Mouse (Mus musculus): ENCODE results near the gene Nans. TPM values are rescaled to one million over a fixed set of nuclear protein-coding genes. Genes with fewer than 3 reads are reported as not detected.

Nans gene
- polyA plus RNA-seq, 1 experiment from 2014 or later = 89.1 TPM

- Histone ChIP-seq H3K36me3 (peaks cover 75% of the 10 kb centered on the region), H3K27ac (no peak overlapping the region), H3K9me3 (no peaks in the 10 kb centered on the region), H3K4me1 (peaks cover 6% of the 10 kb centered on the region; the same call in 1 of the 2 replicates), H3K4me3 (no peak overlapping the region), H3K27me3 (ENCODE audit: insufficient read depth, poor library complexity, severe bottlenecking) (no peaks in the 10 kb centered on the region)
- DNase-seq (ENCODE audit: low spot score) = no peak
- 39% methylated on average over 4 of the region's 4 CpGs for WGBS
These were observed 8.3 kb downstream of the Nans start for GRCm38 (mm10) chr4:46497286-46497892.

DNA sequence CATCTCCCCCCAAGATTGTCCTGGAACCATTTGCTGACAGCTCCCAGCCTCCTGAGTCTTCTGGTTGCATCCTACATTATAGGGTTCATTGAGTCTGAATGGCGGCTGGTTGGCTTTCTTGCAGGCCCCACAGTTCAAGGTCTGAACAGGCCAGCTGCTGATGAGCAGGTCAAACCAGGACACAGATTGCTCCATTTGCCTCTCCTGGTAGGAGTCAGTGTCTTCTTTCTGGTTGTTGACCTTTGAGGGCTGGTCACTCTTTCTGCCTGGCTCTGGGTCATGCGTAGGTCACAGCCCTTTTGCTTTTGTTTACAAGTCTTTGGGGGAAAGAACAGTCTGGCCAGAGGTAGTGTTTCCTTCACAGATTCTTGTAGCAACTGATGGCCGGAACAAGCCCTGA, 9.5 kb downstream of the Nans start:
- Histone ChIP-seq H3K4me3 (no peak overlapping the region), H3K4me1 (peaks cover 12% of the 10 kb centered on the region; the same call in 1 of the 2 replicates), H3K27ac (no peak overlapping the region), H3K27me3 (ENCODE audit: insufficient read depth, poor library complexity, severe bottlenecking) (no peaks in the 10 kb centered on the region), H3K9me3 (no peaks in the 10 kb centered on the region), H3K36me3 (peaks cover 74% of the 10 kb centered on the region)
- 80% methylated on average over 3 of the region's 3 CpGs for WGBS
- DNase-seq (ENCODE audit: low spot score) = no peak

GRCm38 (mm10) chr4:46498976-46499375, 9.9 kb downstream of the Nans start:
- 16% methylated on average over 4 of the region's 4 CpGs for WGBS
- Histone ChIP-seq H3K9me3 (no peaks in the 10 kb centered on the region), H3K27me3 (ENCODE audit: insufficient read depth, poor library complexity, severe bottlenecking) (no peaks in the 10 kb centered on the region), H3K27ac (no peak overlapping the region), H3K4me3 (no peak overlapping the region), H3K4me1 (peaks cover 12% of the 10 kb centered on the region; the same call in 1 of the 2 replicates), H3K36me3 (peaks cover 74% of the 10 kb centered on the region)
- no peak for DNase-seq (ENCODE audit: low spot score)

DNA sequence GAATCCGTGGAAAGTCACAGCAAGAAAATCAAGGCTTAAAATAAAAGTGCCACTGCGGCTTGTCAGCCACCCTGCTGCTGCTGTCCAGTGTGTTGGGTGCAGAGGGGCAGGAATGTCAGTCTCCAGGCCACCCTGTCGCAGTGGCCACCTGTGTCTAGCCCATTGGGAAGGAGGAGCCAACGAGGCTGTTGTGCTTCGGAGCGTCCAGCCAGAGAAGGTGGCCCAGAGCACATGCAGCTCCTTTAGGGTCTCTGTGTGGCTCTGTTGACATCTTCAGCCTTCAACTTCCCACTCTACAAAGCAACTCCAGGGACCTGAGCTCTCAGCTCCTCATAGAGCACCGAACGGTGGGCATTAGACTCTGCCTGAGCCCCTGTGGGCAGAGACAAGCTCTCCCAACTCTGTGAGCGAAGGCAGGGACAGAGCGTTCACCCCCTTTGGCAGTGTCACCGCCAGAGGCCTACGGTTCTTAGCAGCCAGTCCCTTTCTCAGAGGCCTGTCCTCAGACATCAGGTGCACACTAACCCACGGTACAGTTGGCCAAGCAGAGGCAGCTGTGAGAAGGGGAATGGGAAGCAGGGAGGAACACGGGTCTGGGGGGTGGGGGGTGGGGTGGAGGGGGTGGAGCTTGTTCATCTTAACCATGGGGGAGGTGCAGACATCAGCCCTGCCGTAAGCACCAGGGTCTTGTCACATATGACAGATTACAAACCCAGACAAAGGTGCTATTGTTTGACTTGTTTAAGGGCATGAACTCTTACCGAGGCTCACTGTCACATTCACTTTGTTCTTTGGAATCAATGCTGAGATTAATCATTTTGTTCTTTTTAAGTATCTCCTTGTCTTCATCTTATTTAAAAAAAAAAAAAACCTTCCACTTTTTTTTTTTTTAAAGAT, 13.8 kb downstream of the Nans start:
- Histone ChIP-seq H3K4me1 (peaks cover 23% of the 10 kb centered on the region), H3K9me3 (no peaks in the 10 kb centered on the region), H3K27me3 (ENCODE audit: insufficient read depth, poor library complexity, severe bottlenecking) (peaks cover 27% of the 10 kb centered on the region), H3K4me3 (no peak overlapping the region), H3K27ac (no peak overlapping the region), H3K36me3 (peaks cover 54% of the 10 kb centered on the region)
- 76% methylated on average over 16 of the region's 16 CpGs for WGBS
- no peak for DNase-seq (ENCODE audit: low spot score)

DNA sequence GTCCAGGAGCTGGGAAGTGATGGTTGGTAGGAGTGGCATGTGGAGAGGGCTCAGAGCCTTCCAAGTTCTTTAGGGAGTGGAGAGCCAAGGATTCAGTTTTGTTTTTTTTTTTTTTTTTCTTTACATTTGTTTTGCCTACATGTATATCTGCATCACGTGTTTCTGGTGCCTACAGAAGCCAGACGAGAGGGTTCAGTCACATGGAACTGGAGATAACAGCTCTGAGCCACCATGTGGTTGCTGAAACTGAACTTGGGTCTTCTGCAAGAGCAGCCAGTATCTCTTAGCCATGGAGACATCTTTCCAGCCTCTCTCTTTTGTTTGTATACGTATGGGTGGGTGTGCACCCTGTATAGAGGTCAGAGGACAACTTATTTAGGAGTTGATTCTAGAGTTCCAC, 14.8 kb downstream of the Nans start:
- H3K4me1 ChIP-seq = peaks cover 17% of the 10 kb centered on the region
- 60% methylated on average over 3 of the region's 3 CpGs for WGBS
- H3K27me3 ChIP-seq (ENCODE audit: insufficient read depth, poor library complexity, severe bottlenecking) = peaks cover 27% of the 10 kb centered on the region
- H3K27ac ChIP-seq = no peak overlapping the region
- H3K36me3 ChIP-seq = peaks cover 54% of the 10 kb centered on the region
- DNase-seq (ENCODE audit: low spot score) = no peak
- no peak overlapping the region for H3K4me3 ChIP-seq
- no peaks in the 10 kb centered on the region for H3K9me3 ChIP-seq

GRCm38 (mm10) chr4:46505361-46506057, 16.5 kb downstream of the Nans start:
- DNase-seq (ENCODE audit: low spot score) = no peak
- Histone ChIP-seq H3K27me3 (ENCODE audit: insufficient read depth, poor library complexity, severe bottlenecking) (peaks cover 27% of the 10 kb centered on the region), H3K9me3 (0 out of 2 replicates have a peak, but pooled peaks cover 2% of the 10 kb centered on the region), H3K4me3 (no peak overlapping the region), H3K4me1 (peaks cover 17% of the 10 kb centered on the region), H3K36me3 (peaks cover 39% of the 10 kb centered on the region), H3K27ac (no peak overlapping the region)
- 71% methylated on average over 8 of the region's 8 CpGs for WGBS

DNA sequence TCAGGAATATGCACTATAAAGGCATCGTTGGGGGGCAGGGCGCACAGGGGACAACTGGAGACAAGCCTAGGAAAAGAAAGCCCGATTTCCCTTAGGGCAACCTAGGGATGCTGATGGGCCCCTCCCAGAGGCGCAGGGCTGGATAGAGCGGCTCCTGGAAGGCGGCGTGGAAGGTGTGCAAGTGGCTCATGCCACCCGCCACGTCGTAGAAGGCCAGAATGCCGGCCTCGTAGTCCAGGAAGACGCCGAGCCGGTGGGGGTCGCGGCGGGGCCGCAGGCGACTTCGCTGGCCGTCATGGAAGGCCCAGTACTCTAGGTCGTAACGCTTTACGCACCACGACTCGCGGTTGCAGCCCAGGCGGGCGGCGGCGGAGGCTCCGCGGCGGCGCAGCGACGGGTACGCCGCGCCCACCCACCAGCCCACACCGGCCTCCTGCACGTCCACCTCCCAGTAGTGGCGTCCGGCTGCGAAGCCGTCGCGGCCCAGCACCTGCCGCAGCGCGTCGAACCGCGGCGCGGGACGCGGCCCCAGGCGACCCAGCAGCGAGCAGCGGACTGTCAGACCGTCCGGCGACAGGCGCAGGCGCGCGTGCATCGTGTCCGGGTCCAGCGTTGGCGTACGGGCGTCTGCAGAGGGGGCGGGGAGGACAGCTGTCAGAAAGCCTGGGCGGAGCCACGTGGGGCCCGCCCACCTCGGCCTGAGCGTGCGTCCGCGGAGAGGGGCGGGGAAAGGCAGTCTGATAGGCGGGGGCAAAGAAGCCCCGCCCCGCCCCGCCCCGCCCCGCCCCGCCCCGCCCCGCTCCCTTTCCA, 18.0 kb downstream of the Nans start:
- Histone ChIP-seq H3K4me1 (peaks cover 17% of the 10 kb centered on the region), H3K27me3 (ENCODE audit: insufficient read depth, poor library complexity, severe bottlenecking) (peaks cover 27% of the 10 kb centered on the region), H3K27ac (peak overlapping the region; percentile 79), H3K4me3 (peak overlapping the region; percentile 74), H3K36me3 (peaks cover 24% of the 10 kb centered on the region), H3K9me3 (0 out of 2 replicates have a peak, but pooled peaks cover 6% of the 10 kb centered on the region)
- peak; percentile 98 for DNase-seq (ENCODE audit: low spot score)
- WGBS = under 1% methylated on average over 92 of the region's 94 CpGs

GRCm38 (mm10) chr4:46507736-46508460, 18.9 kb downstream of the Nans start:
- peaks cover 15% of the 10 kb centered on the region for H3K36me3 ChIP-seq
- DNase-seq (ENCODE audit: low spot score) = no peak
- H3K4me1 ChIP-seq = peaks cover 12% of the 10 kb centered on the region
- H3K27ac ChIP-seq = no peak overlapping the region
- peaks cover 27% of the 10 kb centered on the region for H3K27me3 ChIP-seq (ENCODE audit: insufficient read depth, poor library complexity, severe bottlenecking)
- H3K9me3 ChIP-seq = 0 out of 2 replicates have a peak, but pooled peaks cover 6% of the 10 kb centered on the region
- 11% methylated on average over 16 of the region's 16 CpGs for WGBS
- H3K4me3 ChIP-seq = peak overlapping the region; percentile 74

DNA sequence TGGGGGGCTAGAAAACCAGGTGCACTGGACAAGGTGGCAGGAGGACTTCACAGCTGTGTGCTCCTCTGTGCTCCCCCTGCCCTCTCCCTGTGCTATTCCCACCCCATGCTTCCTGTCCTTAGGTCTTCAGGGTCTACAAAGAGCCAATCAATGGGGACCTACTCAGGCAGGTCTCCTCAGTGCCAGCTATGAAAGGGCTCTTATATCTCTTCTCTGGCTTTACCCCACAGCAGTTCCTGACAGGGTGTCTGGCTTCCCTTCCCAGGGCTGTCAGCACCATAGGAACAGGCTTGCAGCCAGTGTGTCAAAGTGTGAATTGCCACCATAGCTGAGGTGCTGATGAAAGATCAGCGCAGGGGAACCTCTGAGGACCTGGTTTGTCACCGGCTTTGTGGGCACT, 31.4 kb downstream of the Nans start:
- peak; percentile 83 for DNase-seq (ENCODE audit: low spot score)
- Histone ChIP-seq H3K9me3 (peaks cover 4% of the 10 kb centered on the region), H3K4me3 (no peak overlapping the region), H3K27ac (no peak overlapping the region), H3K4me1 (peaks cover 23% of the 10 kb centered on the region), H3K27me3 (ENCODE audit: insufficient read depth, poor library complexity, severe bottlenecking) (peaks cover 35% of the 10 kb centered on the region; the same call in 1 of the 2 replicates), H3K36me3 (no peaks in the 10 kb centered on the region)
- 34% methylated on average over 2 of the region's 2 CpGs for WGBS

DNA sequence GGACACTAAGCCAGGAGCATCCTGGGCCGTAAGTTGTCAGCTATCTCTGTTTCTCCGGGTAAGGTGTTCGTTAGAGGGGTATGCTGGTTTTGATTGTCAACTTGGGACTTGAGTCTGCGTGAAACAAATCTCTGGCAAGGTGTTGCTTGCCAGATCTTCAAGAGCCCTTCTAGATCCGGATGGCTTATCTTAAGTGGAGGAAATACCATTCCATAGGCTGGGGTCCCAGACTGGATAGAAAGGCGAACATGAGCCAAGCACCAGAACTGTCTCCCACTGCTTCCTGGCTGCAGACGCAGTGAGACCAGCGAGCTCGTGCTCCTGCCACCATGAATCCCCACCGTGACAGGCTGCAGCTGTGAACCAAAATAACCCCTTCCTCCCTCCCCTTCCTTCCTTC, 32.4 kb downstream of the Nans start:
- no peak overlapping the region for H3K27ac ChIP-seq
- DNase-seq (ENCODE audit: low spot score) = no peak
- WGBS = 56% methylated on average over 10 of the region's 10 CpGs
- peaks cover 4% of the 10 kb centered on the region for H3K9me3 ChIP-seq
- H3K4me1 ChIP-seq = peaks cover 23% of the 10 kb centered on the region
- H3K27me3 ChIP-seq (ENCODE audit: insufficient read depth, poor library complexity, severe bottlenecking) = peaks cover 35% of the 10 kb centered on the region; the same call in 1 of the 2 replicates
- no peak overlapping the region for H3K4me3 ChIP-seq
- H3K36me3 ChIP-seq = no peaks in the 10 kb centered on the region

- WGBS = 89% methylated on average over 4 of the region's 4 CpGs
- Histone ChIP-seq H3K27me3 (ENCODE audit: insufficient read depth, poor library complexity, severe bottlenecking) (peaks cover 37% of the 10 kb centered on the region; the same call in 1 of the 2 replicates), H3K9me3 (peaks cover 4% of the 10 kb centered on the region), H3K4me1 (peaks cover 31% of the 10 kb centered on the region), H3K36me3 (no peaks in the 10 kb centered on the region), H3K27ac (no peak overlapping the region), H3K4me3 (no peak overlapping the region)
- no peak for DNase-seq (ENCODE audit: low spot score)
These were observed 34.3 kb downstream of the Nans start for GRCm38 (mm10) chr4:46523324-46523723.

All from heart, embryonic 10.5 days (tissue).